Mouse (Mus musculus): Measurements from ENCODE around the gene Hyou1. TPM values are rescaled to one million over a fixed set of nuclear protein-coding genes. Genes with fewer than 3 reads are reported as not detected.
"Not testable (repeated sequence)": the region's sequence is repeated elsewhere in the genome, so short reads cannot be mapped to it uniquely, and the experiment has no call there.

Gene Hyou1
- total RNA-seq, 2 experiments from 2014 or later, result 49.2 to 51.3 TPM

GRCm38 (mm10) chr9:44348546-44348945 is 30.7 kb upstream of the Hyou1 start:
- DNase-seq (ENCODE audit: low spot score in 2 of 2), result no peak

- DNase-seq (ENCODE audit: low spot score in 2 of 2), result no peak
Measured at GRCm38 (mm10) chr9:44351396-44351795, 27.9 kb upstream of the Hyou1 start.

GRCm38 (mm10) chr9:44352337-44352736 is 27.0 kb upstream of the Hyou1 start:
- DNase-seq (ENCODE audit: low spot score in 2 of 2), result no peak

- DNase-seq (ENCODE audit: low spot score in 2 of 2), result no peak
Measured at GRCm38 (mm10) chr9:44353142-44353541, 26.1 kb upstream of the Hyou1 start.

GRCm38 (mm10) chr9:44357207-44357606 is 22.1 kb upstream of the Hyou1 start:
- no peak for DNase-seq (ENCODE audit: low spot score in 2 of 2)

- DNase-seq (ENCODE audit: low spot score in 2 of 2), result peak; percentile 90 to 96
Measured at GRCm38 (mm10) chr9:44361190-44361917, 17.9 kb upstream of the Hyou1 start, which contains the start of gene Vps11. Vps11 (minus strand) TSS chr9:44361670.

GRCm38 (mm10) chr9:44361931-44362330 is 17.4 kb upstream of the Hyou1 start:
- not testable (repeated sequence) for DNase-seq (ENCODE audit: low spot score in 2 of 2)

GRCm38 (mm10) chr9:44364480-44364879 is 14.8 kb upstream of the Hyou1 start:
- DNase-seq (ENCODE audit: low spot score in 2 of 2), result no peak

- no peak for DNase-seq (ENCODE audit: low spot score in 2 of 2)
Measured at GRCm38 (mm10) chr9:44373386-44373785, 5.9 kb upstream of the Hyou1 start.

- DNase-seq (ENCODE audit: low spot score in 2 of 2), result no peak
Measured at GRCm38 (mm10) chr9:44376141-44376540, 3.1 kb upstream of the Hyou1 start.

- not testable (repeated sequence) for DNase-seq (ENCODE audit: low spot score in 2 of 2)
Measured at GRCm38 (mm10) chr9:44377335-44377734, 2.0 kb upstream of the Hyou1 start.

- no peak for DNase-seq (ENCODE audit: low spot score in 2 of 2)
Measured at GRCm38 (mm10) chr9:44378153-44378730, 1.0 kb upstream of the Hyou1 start.

GRCm38 (mm10) chr9:44379862-44380261 is 572 bp downstream of the Hyou1 start:
- no peak for DNase-seq (ENCODE audit: low spot score in 2 of 2)

GRCm38 (mm10) chr9:44384596-44384995 is 5.3 kb downstream of the Hyou1 start:
- DNase-seq (ENCODE audit: low spot score in 2 of 2), result no peak

- no peak for DNase-seq (ENCODE audit: low spot score in 2 of 2)
Measured at GRCm38 (mm10) chr9:44387221-44387620, 7.9 kb downstream of the Hyou1 start.

- peak in 1 of 2 experiments; percentile 30 for DNase-seq (ENCODE audit: low spot score in 2 of 2)
Measured at GRCm38 (mm10) chr9:44389273-44389672, 10.0 kb downstream of the Hyou1 start.

- DNase-seq (ENCODE audit: low spot score in 2 of 2), result peak; percentile 53 to 80
Measured at GRCm38 (mm10) chr9:44391466-44391865, 12.2 kb downstream of the Hyou1 start.

- DNase-seq (ENCODE audit: low spot score in 2 of 2), result peak; percentile 76 to 90
Measured at GRCm38 (mm10) chr9:44396684-44397411, 17.6 kb downstream of the Hyou1 start, which contains the start of gene Slc37a4. Slc37a4 (plus strand) TSS chr9:44396852.

GRCm38 (mm10) chr9:44398087-44398486 is 18.8 kb downstream of the Hyou1 start:
- DNase-seq (ENCODE audit: low spot score in 2 of 2), result no peak

GRCm38 (mm10) chr9:44398551-44398950 is 19.3 kb downstream of the Hyou1 start:
- DNase-seq (ENCODE audit: low spot score in 2 of 2), result no peak

- no peak for DNase-seq (ENCODE audit: low spot score in 2 of 2)
Measured at GRCm38 (mm10) chr9:44399114-44399794, 20.0 kb downstream of the Hyou1 start.

- no peak for DNase-seq (ENCODE audit: low spot score in 2 of 2)
Measured at GRCm38 (mm10) chr9:44399795-44400114, 20.5 kb downstream of the Hyou1 start.
